Mouse (Mus musculus) embryonic facial prominence, embryonic 12.5 days (tissue): ENCODE data around the gene Tbxas1. TPM values are rescaled to one million over a fixed set of nuclear protein-coding genes. Genes with fewer than 3 reads are reported as not detected.
A peak's percentile ranks its signal among the peaks of the same experiment; 100 is the strongest.

Experiments used
- ATAC-seq: fragments of 200-750 bp; cut with Nextera tagmentation; 2 replicates; pipeline ENCODE4 v1.8.0; 2017; ENCODE audit not compliant: insufficient number of reproducible peaks, insufficient read depth, low FRiP score, low TSS enrichment
- H3K27ac ChIP-seq: fragments of 300-500 bp; sonication (generic); 2 replicates; pipeline ENCODE4 v1.5.1; 2016; ENCODE audit warnings: mild to moderate bottlenecking
- H3K27me3 ChIP-seq: fragments of 300-500 bp; sonication (generic); 2 replicates; pipeline ENCODE4 v1.6.1; 2016; ENCODE audit warnings: mild to moderate bottlenecking, moderate library complexity
- H3K36me3 ChIP-seq: fragments of 300-500 bp; sonication (generic); 2 replicates; pipeline ENCODE4 v1.6.1; 2016; ENCODE audit warnings: mild to moderate bottlenecking
- H3K4me1 ChIP-seq: fragments of 300-500 bp; sonication (generic); 2 replicates; pipeline ENCODE4 v1.6.1; 2016
- H3K4me2 ChIP-seq: fragments of 300-500 bp; sonication (generic); replicated peaks from 2 replicates; pipeline ENCODE4 v1.6.1; 2016; ENCODE audit warnings: mild to moderate bottlenecking, moderate library complexity
- H3K4me3 ChIP-seq: fragments of 300-500 bp; sonication (generic); 2 replicates; pipeline ENCODE4 v1.5.1; 2016; ENCODE audit warnings: mild to moderate bottlenecking
- H3K9ac ChIP-seq: fragments of 300-500 bp; sonication (generic); 2 replicates; pipeline ENCODE4 v1.6.1; 2016; ENCODE audit warnings: mild to moderate bottlenecking, moderate library complexity
- H3K9me3 ChIP-seq: fragments of 300-500 bp; sonication (generic); 2 replicates; pipeline ENCODE4 v1.6.1; 2016; ENCODE audit warnings: mild to moderate bottlenecking, moderate library complexity
- WGBS: fragments of 180-500 bp; shearing (Covaris S2); methylation state at CpG from one replicate; pipeline ENCODE4 v1.1.7; 2016; 5-methylcytosine and 5-hydroxymethylcytosine counted together
- polyA plus RNA-seq: library from polyadenylated mRNA; unstranded; fragments of >200 nt; fragmentation: Nextera tagmentation; extraction: Ambion mirVana; gene quantifications from 2 replicates; pipeline ENCODE4 v1.2.1, GENCODE M21; 2016

Gene Tbxas1
- polyA plus RNA-seq, 1 experiment from 2014 or later: 1.4 TPM

DNA sequence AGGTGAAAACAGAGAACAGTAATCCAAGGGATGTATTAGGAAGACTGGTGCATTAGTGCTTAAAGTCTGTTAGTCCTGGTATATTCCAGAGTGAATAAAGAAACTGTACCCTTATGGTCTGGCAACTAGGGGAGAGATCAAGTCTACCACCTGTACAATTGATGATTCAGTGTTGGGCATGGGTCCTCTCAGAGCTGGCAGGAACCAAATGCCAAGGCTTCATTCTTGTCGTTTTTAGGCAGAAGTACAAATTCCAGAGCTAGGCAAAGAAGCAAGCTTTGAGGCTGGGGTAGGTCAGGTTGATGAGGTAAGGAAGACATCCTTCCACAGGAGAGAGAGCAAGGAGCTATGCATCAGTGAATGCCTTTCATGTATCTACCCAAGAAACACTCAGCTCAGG, 34.4 kb upstream of the Tbxas1 start:
- ATAC-seq: no peak
- 83% methylated on average over 1 of the region's 1 CpGs for WGBS
- H3K36me3 ChIP-seq: no peaks in the 10 kb centered on the region; the same call in 1 of the 2 replicates
- no peaks in the 10 kb centered on the region for H3K27me3 ChIP-seq
- no peak overlapping the region for H3K27ac ChIP-seq
- H3K9ac ChIP-seq: no peak overlapping the region
- no peak overlapping the region for H3K4me2 ChIP-seq
- H3K4me3 ChIP-seq: no peak overlapping the region
- H3K9me3 ChIP-seq: no peaks in the 10 kb centered on the region
- 0 out of 2 replicates have a peak, but pooled peaks cover 9% of the 10 kb centered on the region for H3K4me1 ChIP-seq

DNA sequence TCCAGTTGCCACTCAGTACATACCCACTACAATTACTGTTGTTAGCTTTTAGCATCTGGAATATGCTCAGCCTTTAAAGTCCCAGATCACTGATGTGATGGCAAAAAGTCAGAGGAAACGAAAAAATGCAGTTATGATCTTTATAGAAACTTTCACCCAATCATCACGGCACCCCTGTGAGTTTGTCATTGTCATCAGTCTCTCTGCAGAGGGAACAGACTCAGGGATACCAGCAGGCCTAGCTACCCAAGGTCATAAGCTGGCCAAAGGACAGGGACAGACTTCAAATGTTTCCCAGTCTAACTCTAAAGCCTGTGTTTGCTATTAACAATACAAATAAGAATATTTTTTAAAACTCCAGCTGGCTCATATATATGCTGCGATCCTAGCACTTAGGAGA, 33.7 kb upstream of the Tbxas1 start:
- Histone ChIP-seq H3K4me3 (no peak overlapping the region), H3K4me1 (peaks cover 15% of the 10 kb centered on the region; the same call in 1 of the 2 replicates), H3K4me2 (no peak overlapping the region), H3K27me3 (no peaks in the 10 kb centered on the region), H3K9me3 (no peaks in the 10 kb centered on the region), H3K36me3 (no peaks in the 10 kb centered on the region; the same call in 1 of the 2 replicates), H3K27ac (no peak overlapping the region), H3K9ac (no peak overlapping the region)
- no peak for ATAC-seq
- WGBS: 88% methylated on average over 3 of the region's 3 CpGs

DNA sequence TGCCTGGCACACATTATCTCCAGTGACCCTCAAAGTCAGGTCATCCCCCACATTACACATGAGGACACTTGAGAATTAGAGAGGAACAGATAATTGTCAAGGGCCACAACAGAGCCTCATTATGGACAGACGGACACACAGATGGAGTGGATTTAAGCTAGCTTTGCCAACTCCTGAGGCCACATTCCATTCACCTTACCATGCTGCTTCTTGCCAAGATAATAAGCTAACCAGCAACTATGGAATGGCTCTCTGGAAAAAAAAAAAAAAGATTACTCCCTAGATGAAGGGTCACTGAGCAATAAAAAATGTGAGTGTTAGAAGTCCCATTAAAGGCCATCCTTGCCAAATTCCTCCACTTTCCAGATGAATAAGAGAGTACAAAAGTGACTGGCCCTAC, 30.1 kb upstream of the Tbxas1 start:
- no peak for ATAC-seq
- Histone ChIP-seq H3K4me1 (peaks cover 45% of the 10 kb centered on the region), H3K4me2 (no peak overlapping the region), H3K4me3 (no peak overlapping the region), H3K9ac (no peak overlapping the region), H3K36me3 (no peaks in the 10 kb centered on the region), H3K9me3 (no peaks in the 10 kb centered on the region), H3K27ac (no peak overlapping the region), H3K27me3 (no peaks in the 10 kb centered on the region)
- WGBS: 47% methylated on average over 1 of the region's 1 CpGs

DNA sequence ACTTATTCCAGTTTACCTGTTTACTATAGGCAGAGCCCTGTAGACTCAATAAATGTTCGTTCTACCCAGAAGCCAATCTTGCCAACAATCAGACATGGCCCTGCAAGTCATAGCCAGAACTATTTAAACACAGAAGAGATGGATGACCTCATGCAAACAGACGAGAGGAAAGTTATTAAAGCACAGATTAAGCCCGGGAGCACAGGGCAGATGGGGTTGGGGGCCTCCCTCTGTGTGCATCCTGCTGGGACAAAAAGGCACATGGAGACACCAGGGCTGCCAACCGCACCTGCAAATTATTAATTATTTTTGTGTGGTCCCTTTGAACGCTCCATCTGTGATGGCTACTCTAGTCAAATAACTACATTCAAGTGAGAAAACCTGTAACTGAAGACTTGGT, 29.3 kb upstream of the Tbxas1 start:
- Histone ChIP-seq H3K36me3 (no peaks in the 10 kb centered on the region), H3K4me2 (no peak overlapping the region), H3K4me3 (no peak overlapping the region), H3K9me3 (no peaks in the 10 kb centered on the region), H3K27me3 (no peaks in the 10 kb centered on the region), H3K9ac (no peak overlapping the region), H3K4me1 (peaks cover 45% of the 10 kb centered on the region), H3K27ac (no peak overlapping the region)
- 56% methylated on average over 5 of the region's 5 CpGs for WGBS
- ATAC-seq: no peak

DNA sequence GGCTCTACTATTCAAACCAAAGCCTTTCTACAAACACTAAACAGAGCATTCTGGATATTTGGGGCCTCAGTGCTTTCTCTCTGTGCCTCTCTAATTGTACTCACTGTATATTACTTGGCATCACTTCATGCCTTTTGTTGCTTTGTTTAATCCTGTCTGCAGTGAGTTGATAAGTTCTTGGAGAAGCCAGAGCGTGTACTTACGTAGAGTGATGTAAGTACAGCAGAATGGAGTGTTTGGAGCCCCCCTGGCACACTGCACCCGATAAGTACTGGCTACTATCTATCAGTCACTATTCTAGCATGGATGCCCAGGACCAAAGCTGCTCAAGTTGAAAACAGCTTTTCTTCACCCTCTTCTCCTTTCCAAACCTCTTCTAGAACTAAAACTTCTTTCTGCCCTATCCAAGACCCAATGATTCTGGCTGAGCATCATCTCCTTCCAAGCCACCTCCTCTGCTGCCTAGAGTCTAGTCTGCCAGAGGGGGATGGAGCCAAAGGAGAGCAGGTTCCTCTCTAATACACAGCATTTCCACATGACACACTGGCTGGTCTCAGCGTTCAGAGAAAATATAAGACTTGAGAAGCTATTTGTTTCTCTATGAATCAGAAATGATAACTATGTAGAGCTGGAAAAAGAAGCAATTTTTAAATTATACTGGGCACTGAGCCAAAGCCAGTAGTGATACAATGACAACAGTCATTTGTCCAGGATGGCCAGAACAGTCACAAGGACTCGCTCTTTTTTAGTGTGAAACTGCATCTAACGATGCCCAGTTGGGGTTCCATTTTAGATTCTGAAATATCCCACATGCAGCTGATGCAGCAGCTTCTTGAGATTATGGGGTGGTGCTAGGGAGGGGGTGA, 28.6 kb upstream of the Tbxas1 start:
- peaks cover 45% of the 10 kb centered on the region for H3K4me1 ChIP-seq
- H3K9ac ChIP-seq: no peak overlapping the region
- H3K36me3 ChIP-seq: no peaks in the 10 kb centered on the region
- ATAC-seq: no peak
- no peak overlapping the region for H3K27ac ChIP-seq
- no peak overlapping the region for H3K4me2 ChIP-seq
- no peaks in the 10 kb centered on the region for H3K27me3 ChIP-seq
- no peaks in the 10 kb centered on the region for H3K9me3 ChIP-seq
- 81% methylated on average over 6 of the region's 6 CpGs for WGBS
- no peak overlapping the region for H3K4me3 ChIP-seq

DNA sequence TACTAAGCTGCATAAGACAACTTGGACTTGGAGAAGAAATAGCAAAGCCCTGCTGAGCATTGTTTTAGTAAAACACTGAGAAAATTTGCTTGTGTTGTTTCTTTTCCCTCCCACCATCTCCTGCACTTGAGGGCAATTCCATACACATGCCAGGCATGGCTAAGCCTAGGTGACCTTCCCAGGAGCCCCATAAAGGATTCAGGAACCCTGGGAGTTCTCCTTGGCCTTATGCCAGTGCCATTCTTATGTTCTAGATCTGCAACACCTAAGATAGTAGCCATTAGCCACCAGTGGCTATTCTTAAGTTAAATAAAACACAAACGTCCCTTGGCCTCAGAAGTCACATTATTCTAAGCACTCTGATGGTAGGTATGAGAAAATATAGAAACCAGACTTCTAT, 27.8 kb upstream of the Tbxas1 start:
- H3K9ac ChIP-seq: no peak overlapping the region

DNA sequence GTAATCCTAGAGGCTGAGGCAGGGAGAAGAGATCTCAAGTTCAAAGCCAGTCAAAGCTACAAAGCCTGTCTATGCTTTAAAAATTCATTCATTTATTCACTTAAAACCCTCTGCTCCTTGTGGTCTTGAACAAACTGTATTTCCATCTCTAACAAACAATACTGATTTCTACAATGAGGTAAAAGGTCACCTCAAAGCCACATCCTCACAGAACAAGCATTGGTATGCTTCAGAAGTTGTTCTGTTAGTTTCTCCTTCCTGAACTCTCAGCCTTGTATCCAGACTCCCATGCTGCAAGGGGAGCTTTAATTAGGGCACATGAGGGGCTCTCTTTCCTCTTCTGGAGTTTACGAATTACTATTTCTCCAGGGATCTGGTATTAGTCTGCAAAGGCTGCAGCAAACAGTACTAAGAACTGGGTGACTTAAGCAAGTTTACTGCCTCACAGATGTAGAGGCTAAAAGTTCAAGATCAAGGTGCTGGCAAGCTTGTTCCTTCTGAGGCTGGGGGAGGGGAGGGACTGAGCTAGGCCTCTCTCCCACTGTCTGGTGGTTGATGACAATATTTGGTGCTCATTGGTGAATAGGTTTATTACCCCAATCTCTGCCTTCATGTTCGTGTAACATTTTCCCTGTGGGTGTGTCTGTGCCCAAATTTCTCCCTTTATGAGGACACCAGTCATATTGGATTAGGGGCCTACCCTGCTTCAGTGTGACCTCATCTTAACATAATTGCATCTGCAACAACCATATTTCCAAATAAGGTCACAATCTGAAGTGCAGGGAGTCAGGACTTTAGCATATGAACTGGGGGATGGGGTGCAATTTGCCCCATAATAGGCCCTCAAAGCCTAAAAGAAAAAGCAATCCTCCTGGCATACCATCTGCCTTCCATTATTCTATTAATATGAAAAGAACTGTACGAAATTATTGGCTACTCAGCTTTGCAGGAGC, 27.0 kb upstream of the Tbxas1 start:
- 0 out of 2 replicates have a peak overlapping the region, but pooled peaks have one; percentile 24 for H3K27ac ChIP-seq

More for the DNA sequence above, 27.8 kb upstream of the Tbxas1 start:
- Histone ChIP-seq H3K4me3 (no peak overlapping the region), H3K27ac (no peak overlapping the region), H3K9me3 (no peaks in the 10 kb centered on the region), H3K4me2 (no peak overlapping the region), H3K27me3 (no peaks in the 10 kb centered on the region), H3K4me1 (peaks cover 45% of the 10 kb centered on the region), H3K36me3 (no peaks in the 10 kb centered on the region)
- ATAC-seq: no peak
- WGBS: 21% methylated on average over 1 of the region's 1 CpGs

DNA sequence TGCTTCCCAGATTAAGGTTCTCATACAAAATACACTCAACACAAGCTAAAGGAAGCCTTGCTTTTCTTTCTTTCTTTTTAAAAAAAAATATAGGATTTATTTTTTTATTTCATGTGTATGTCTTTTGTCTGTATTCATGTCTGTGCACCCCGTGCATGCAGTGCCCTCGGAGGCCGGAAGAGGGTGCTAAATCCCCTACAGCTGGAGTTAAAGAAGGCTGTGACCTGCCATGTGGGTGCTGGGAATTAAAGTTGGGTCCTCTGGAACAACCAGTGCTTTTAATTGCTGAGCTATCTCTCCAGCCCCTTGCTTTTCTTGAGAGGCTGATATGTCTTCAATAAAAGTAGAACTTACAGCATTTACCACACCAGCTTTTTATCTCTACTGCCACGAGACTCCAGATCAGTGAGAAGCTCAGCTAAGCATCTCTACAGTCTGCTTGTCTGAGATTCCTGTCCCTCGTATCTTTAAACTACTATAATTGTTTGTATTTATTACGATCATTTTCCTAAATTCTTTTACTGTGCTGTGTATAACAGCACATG, 24.4 kb upstream of the Tbxas1 start:
- Histone ChIP-seq H3K9me3 (no peaks in the 10 kb centered on the region), H3K4me1 (peaks cover 48% of the 10 kb centered on the region), H3K27ac (no peak overlapping the region), H3K4me2 (no peak overlapping the region), H3K9ac (no peak overlapping the region), H3K27me3 (no peaks in the 10 kb centered on the region), H3K36me3 (no peaks in the 10 kb centered on the region), H3K4me3 (no peak overlapping the region)
- 93% methylated on average over 6 of the region's 6 CpGs for WGBS
- ATAC-seq: no peak

More for the DNA sequence above, 27.0 kb upstream of the Tbxas1 start:
- no peak for ATAC-seq
- H3K4me3 ChIP-seq: no peak overlapping the region
- no peak overlapping the region for H3K4me2 ChIP-seq
- H3K4me1 ChIP-seq: peaks cover 45% of the 10 kb centered on the region
- H3K36me3 ChIP-seq: no peaks in the 10 kb centered on the region
- no peak overlapping the region for H3K9ac ChIP-seq
- H3K9me3 ChIP-seq: no peaks in the 10 kb centered on the region
- H3K27me3 ChIP-seq: no peaks in the 10 kb centered on the region
- WGBS: 42% methylated on average over 3 of the region's 3 CpGs

DNA sequence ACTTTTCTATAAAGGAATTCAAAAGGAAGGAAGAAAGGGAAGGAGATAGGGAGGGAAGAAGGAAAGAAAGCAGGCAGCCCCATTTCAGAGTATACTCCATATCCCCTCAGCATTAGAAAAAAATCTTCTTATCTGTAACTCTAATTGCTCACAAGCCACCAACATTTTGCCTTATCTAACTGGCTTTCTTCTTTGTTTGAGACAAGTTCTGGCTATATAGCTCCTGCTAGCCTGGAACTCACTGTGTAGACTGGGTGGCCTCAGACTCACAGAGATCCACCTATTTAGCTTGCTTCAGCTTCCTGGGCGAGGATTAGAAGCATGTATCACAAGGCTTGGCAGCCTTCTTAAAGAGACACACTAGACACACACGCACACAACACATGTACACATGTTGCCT, 23.5 kb upstream of the Tbxas1 start:
- Histone ChIP-seq H3K27me3 (no peaks in the 10 kb centered on the region), H3K4me1 (peaks cover 40% of the 10 kb centered on the region), H3K4me2 (no peak overlapping the region), H3K9me3 (no peaks in the 10 kb centered on the region), H3K27ac (no peak overlapping the region), H3K9ac (no peak overlapping the region), H3K4me3 (no peak overlapping the region), H3K36me3 (no peaks in the 10 kb centered on the region)
- ATAC-seq: no peak
- WGBS: 96% methylated on average over 2 of the region's 2 CpGs

DNA sequence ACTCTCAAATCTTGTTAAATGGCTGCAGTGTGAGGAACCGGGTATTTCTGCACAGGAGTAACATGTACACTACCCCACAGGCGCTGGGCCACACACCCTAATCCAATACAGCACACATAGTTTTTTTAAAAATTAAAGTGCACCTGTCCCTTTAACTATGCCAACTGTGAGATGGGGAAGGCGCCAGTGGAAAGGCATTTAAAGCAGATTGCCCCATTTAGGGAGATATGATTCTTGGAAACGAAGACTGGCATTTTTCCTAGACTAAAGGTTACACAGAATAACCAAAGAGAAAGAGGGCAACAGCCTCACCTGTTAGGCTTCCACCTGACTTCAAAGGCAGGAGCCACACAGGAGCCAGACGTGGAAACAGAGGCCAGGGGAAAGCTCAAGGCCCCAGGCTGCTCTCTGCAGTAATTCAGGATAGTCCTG, 21.6 kb upstream of the Tbxas1 start:
- 76% methylated on average over 5 of the region's 5 CpGs for WGBS
- H3K4me1 ChIP-seq: peaks cover 29% of the 10 kb centered on the region
- ATAC-seq: no peak
- H3K36me3 ChIP-seq: no peaks in the 10 kb centered on the region
- no peak overlapping the region for H3K4me3 ChIP-seq
- no peak overlapping the region for H3K27ac ChIP-seq
- no peaks in the 10 kb centered on the region for H3K27me3 ChIP-seq
- no peak overlapping the region for H3K4me2 ChIP-seq
- H3K9me3 ChIP-seq: no peaks in the 10 kb centered on the region
- no peak overlapping the region for H3K9ac ChIP-seq

DNA sequence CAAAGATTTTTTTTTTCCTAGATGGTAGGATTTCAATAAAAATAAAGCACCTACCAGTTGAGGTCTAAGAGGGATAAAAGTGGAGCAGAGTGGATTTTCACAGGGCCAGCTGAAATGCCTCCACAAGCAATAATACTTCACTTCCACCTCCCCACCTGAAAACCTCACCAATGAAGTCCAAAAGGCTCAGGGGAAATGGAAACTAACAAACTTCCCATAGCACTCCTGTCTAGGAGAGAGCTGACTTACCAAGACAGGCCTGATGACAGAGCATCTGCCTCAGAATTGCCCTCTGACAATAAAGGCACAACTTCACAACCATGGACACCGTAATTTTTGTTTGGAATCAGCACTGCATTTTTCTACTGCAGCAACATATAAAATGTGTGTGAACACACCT, 15.4 kb upstream of the Tbxas1 start:
- H3K9ac ChIP-seq: no peak overlapping the region
- no peaks in the 10 kb centered on the region for H3K27me3 ChIP-seq
- ATAC-seq: no peak
- H3K4me1 ChIP-seq: peaks cover 21% of the 10 kb centered on the region
- H3K4me3 ChIP-seq: no peak overlapping the region
- H3K36me3 ChIP-seq: no peaks in the 10 kb centered on the region
- H3K27ac ChIP-seq: no peak overlapping the region
- WGBS: 88% methylated on average over 1 of the region's 1 CpGs
- no peaks in the 10 kb centered on the region for H3K9me3 ChIP-seq
- H3K4me2 ChIP-seq: no peak overlapping the region
